Mouse (Mus musculus) myocyte (in vitro differentiated cells): Measurements from ENCODE around the gene Oas1a.
"Not testable (repeated sequence)": the region's sequence is repeated elsewhere in the genome, so short reads cannot be mapped to it uniquely, and the experiment has no call there.

Experiments
- CEBPB ChIP-seq: IDR thresholded peaks from 2 replicates; pipeline ENCODE4 v1.6.1; 2011; ENCODE audit warnings: mild to moderate bottlenecking, moderate library complexity; ENCODE audit not compliant: poor library complexity, insufficient read depth, severe bottlenecking
- E2F4 ChIP-seq: IDR thresholded peaks from one replicate; pipeline ENCODE4 v1.6.1; 2011; ENCODE audit warnings: mild to moderate bottlenecking, control low read depth, moderate library complexity; ENCODE audit not compliant: insufficient read depth
- MAX ChIP-seq: IDR thresholded peaks from one replicate; pipeline ENCODE4 v1.6.1; 2011; ENCODE audit warnings: low read depth, mild to moderate bottlenecking, control low read depth
- MYOD1 ChIP-seq, 3 experiments: IDR thresholded peaks; one replicate each; pipeline ENCODE4 v1.6.1; 2011; ENCODE audit warnings: control low read depth in 2 of 3, low read depth in 2 of 3, mild to moderate bottlenecking in 2 of 3, moderate library complexity in 1 of 3; ENCODE audit not compliant: insufficient read length in 2 of 3, control insufficient read depth in 1 of 3
- MYOG ChIP-seq, 3 experiments: IDR thresholded peaks; one replicate each; pipeline ENCODE4 v1.6.1; 2011; ENCODE audit warnings: control low read depth in 2 of 3, low read depth in 2 of 3, mild to moderate bottlenecking in 2 of 3; ENCODE audit not compliant: insufficient read length in 2 of 3, control insufficient read depth in 1 of 3, insufficient read depth in 1 of 3
- POLR2A ChIP-seq: IDR thresholded peaks from one replicate; pipeline ENCODE4 v1.6.1; 2011; ENCODE audit warnings: low read depth, mild to moderate bottlenecking, control low read depth, moderate library complexity; ENCODE audit not compliant: insufficient read length
- POLR2AphosphoS2 ChIP-seq: IDR thresholded peaks from one replicate; pipeline ENCODE4 v1.6.1; 2011; ENCODE audit warnings: low read depth, control low read depth; ENCODE audit not compliant: insufficient read length
- REST ChIP-seq: IDR thresholded peaks from one replicate; pipeline ENCODE4 v1.6.1; 2011; ENCODE audit warnings: mild to moderate bottlenecking, control low read depth, moderate library complexity; ENCODE audit not compliant: insufficient read depth, insufficient read length
- TCF12 ChIP-seq: IDR thresholded peaks from one replicate; pipeline ENCODE4 v1.6.1; 2011; ENCODE audit warnings: mild to moderate bottlenecking, control low read depth; ENCODE audit not compliant: poor library complexity, insufficient read depth, severe bottlenecking
- TCF3 ChIP-seq: IDR thresholded peaks from one replicate; pipeline ENCODE4 v1.6.1; 2011; ENCODE audit warnings: low read depth, control low read depth; ENCODE audit not compliant: insufficient read length
- USF1 ChIP-seq: IDR thresholded peaks from one replicate; pipeline ENCODE4 v1.6.1; 2011; ENCODE audit warnings: low read depth, mild to moderate bottlenecking, control low read depth, moderate library complexity

GRCm38 (mm10) chr5:120906791-120907733 is at the start of gene Oas1a:
- TF ChIP-seq CEBPB; REST; POLR2A; E2F4; USF1; MYOG (IDR thresholded peaks at IDR 0.05; ENCODE audit: control insufficient read depth in 1 of 3, insufficient read depth in 1 of 3, insufficient read length in 2 of 3, low read depth in 2 of 3); TCF12; POLR2AphosphoS2; TCF3; MAX; MYOD1 (IDR thresholded peaks at IDR 0.05; ENCODE audit: control insufficient read depth in 1 of 3, insufficient read length in 2 of 3, low read depth in 2 of 3): not testable (repeated sequence)
